Mouse (Mus musculus) gastrocnemius, postnatal 10 days (tissue): ENCODE measurements around the gene Tmc6. TPM values are rescaled to one million over a fixed set of nuclear protein-coding genes. Genes with fewer than 3 reads are reported as not detected.

Experiments
- DNase-seq: peaks from one replicate; pipeline ENCODE4 v3.0.0; 2021; ENCODE audit warnings: mixed read lengths
- total RNA-seq, 2 experiments: library from RNA; stranded (reverse); gene quantifications; 2 replicates each; pipeline ENCODE4 v1.2.3; 2021

Tmc6 gene
- total RNA-seq, 2 experiments from 2014 or later = 17.2 to 20.9 TPM

- DNase-seq = peak; percentile 48
These were observed 32.6 kb downstream of the Tmc6 start for GRCm38 (mm10) chr11:117749414-117749813.

DNA sequence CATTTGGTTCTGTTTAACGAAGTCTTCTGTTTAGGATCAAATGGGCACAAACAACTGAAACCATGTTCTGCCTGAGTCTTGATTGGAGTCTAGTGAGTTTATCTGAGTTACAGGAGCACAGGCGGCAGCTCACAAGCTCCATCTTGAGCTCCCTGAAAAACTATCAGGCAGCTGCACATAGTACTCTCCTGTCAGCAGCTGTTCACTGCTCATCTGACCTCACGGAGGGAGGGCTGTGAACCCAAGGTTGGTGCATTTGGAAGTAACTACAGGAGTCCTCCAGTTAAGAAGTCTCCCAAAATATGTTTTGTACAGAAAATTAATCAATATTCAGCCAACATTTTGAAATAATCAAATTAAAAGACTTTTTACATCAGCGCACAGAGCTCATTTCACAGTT lies 33.4 kb downstream of the Tmc6 start:
- DNase-seq = no peak

GRCm38 (mm10) chr11:117743454-117744030 lies 38.5 kb downstream of the Tmc6 start:
- DNase-seq = no peak

DNA sequence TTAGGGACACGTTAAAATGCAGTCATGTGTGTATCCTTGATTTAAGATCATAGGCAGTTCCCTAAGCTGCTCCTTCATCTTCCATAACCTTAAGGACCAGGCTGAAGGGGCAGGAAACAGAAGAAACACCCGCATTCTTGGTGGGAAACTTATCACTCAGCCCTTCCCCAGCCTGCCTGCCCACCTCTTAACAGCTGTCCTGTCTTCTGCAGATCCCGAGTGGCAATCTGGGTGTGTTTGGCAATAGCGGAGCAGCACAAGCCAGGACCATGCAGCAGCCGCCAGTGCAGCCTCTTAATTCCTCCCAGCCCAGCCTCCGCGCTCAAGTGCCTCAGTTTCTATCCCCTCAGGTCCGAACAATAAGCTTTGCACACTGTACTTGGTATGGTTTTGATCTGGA lies 39.3 kb downstream of the Tmc6 start:
- no peak for DNase-seq

GRCm38 (mm10) chr11:117742243-117742642 lies 39.8 kb downstream of the Tmc6 start:
- DNase-seq = no peak

DNA sequence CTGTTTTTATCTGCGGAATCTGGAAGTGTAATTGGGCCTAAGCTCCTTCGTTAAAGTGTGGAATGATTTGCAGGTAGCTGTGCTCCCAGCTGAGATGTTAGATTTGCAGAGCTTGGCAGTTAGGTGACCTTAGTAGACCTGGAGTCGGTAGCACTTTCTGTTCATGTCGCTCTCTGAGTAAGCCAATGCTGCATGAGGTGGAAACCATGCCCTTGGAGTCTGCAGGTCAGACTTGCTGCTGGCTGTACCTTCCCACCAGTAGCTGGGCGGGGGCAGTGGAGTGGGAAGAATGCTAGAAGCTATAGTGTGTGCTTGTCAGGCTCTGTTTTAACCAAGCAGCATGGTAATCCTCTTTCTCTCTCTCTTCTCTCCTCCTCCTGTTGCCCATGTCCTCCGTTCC lies 40.9 kb downstream of the Tmc6 start:
- no peak for DNase-seq

GRCm38 (mm10) chr11:117738123-117738522 lies 43.9 kb downstream of the Tmc6 start:
- no peak for DNase-seq

GRCm38 (mm10) chr11:117736037-117736689 lies 45.8 kb downstream of the Tmc6 start:
- DNase-seq = no peak

DNA sequence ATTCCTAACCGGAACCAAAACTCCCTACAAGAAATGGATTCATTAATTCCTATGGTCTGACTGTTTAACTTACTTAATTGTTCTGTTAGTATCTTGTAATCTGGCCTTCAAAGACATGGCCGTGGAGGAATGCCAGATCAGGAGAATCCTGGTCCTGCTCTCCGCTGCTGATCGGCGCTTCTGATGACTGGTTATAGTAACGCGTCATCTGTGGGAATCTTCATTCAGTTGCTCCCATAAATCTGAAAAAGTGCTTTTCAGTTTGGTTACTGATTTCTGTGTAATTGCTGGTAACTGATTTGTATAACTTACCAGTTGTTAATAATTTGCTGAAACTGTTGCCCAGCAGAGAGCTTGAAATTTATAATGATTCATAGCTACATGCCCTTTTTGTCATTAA lies 50.5 kb downstream of the Tmc6 start:
- no peak for DNase-seq

- DNase-seq = no peak
These were observed 51.5 kb downstream of the Tmc6 start for GRCm38 (mm10) chr11:117730490-117730838.

DNA sequence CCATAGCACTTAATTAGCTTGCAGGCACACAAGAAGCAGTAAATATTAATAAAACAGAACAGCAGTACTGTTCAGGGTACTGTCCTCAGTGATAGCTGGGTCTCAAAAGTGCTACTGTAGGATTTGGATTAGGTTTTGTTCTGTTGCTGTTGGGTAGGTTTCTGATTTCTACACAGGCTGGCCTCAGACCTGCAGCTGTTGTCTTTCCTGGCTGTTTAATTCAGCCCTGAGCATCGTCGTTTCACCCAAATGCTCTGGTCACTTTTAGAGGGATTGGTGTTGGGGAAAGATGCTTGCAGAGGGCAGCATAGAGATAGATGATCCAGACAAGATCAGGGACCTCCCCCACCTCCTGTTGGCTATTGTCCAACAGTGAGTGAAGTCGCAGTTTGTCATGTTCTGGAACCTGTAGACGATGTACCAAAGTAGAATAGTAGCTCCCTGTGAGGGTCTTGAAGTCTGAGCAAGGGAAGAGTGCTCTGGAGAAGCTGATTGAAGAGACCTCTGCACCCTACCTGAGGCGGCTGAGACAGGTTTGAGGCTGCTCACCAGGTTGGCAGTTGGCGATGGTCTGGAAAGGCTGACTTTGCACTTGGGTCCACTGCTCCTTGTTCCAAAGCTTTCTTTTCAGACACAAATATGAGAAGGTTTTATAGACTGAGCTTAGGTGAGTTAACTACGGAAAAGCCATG lies 52.1 kb downstream of the Tmc6 start:
- no peak for DNase-seq

- DNase-seq = no peak
These were observed 52.7 kb downstream of the Tmc6 start for GRCm38 (mm10) chr11:117729341-117729740.

DNA sequence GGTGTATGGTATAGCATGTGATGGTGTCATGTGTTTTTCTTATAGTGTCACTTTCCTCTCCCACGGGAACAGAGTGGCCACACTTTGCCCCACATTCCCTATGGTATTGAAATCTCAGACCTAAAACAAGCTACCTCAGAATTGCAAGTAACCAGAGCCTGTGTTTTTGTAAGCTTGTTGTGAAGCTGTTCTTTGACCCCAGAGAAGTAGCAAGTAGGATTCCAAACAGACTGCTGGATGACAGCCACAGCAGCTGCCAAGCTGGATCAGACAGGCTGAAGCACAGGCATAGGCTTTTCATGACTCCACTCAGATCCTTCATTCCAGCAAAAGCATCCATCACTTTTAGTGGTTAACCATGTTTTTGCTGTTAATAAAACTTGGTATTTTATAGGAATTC lies 53.2 kb downstream of the Tmc6 start:
- DNase-seq = peak; percentile 58

DNA sequence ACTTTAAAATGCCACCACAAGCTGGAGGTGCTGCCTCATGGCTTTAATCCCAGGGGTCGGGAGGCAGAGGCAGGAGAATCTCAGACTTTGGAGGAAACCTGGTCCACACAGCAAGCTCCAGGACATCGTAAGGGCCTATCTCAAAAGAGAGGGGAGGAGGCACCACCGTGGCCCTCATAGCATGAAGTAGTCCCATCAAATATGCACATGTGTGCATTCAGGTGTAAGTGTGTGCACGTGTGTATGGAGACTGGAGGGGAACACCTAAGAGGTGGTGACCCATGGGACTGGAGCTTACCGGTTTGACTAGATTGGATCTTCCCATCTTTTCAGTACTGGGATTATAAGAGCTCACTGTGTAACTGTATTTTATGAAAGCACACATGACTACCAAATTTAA lies 53.8 kb downstream of the Tmc6 start:
- DNase-seq = no peak

DNA sequence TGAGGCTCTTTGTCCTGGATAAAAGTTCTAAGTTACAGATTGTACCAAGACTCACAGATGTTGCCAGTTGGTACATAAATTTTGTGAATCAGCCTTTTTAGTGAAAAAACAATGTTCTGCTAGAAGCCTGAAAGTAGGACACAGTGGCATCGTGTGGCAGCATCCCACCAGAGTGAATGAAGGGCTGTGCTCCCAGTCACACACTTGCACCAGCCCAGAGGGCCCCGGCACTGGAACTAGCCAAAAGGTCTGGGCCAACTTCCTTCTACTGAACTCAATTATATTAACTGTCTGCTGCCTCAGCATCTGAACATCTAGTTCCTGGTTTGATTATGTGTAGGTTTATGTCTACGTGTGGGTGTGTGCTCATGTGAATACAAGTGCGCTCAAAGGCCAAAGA lies 55.0 kb downstream of the Tmc6 start:
- DNase-seq = no peak

- no peak for DNase-seq
These were observed 57.2 kb downstream of the Tmc6 start for GRCm38 (mm10) chr11:117724604-117725301.

GRCm38 (mm10) chr11:117718838-117719237 lies 63.2 kb downstream of the Tmc6 start:
- no peak for DNase-seq

Other genes with a start within 250 kb of the Tmc6 start
- gene Tnrc6c, start 127.9 kb downstream of the Tmc6 start, total RNA-seq = 10 to 100 TPM; 20.5 to 25.8 TPM
- gene Tmc8, start 122 bp downstream of the Tmc6 start, total RNA-seq = 1 to 10 TPM; 1.2 to 1.7 TPM
- gene 6030468B19Rik, start 15.5 kb upstream of the Tmc6 start, total RNA-seq = not detected
- 1 to 10 TPM; 1.2 to 3.3 TPM for gene Gm20708, start 27.5 kb upstream of the Tmc6 start, total RNA-seq
- 10 to 100 TPM; 90.3 to 95.1 TPM for gene Syngr2, start 27.5 kb upstream of the Tmc6 start, total RNA-seq
- 1 to 10 TPM; 5.1 to 5.3 TPM for gene Afmid, start 43.7 kb upstream of the Tmc6 start, total RNA-seq
- 10 to 100 TPM; 14.3 to 20.5 TPM for gene Tk1, start 43.9 kb upstream of the Tmc6 start, total RNA-seq
- gene Birc5, start 67.1 kb upstream of the Tmc6 start, total RNA-seq = 10 to 100 TPM; 11.4 to 13.2 TPM
- gene Tmem235, start 78.6 kb upstream of the Tmc6 start, total RNA-seq = not detected
- 1 to 10 TPM; 4.7 to 5.6 TPM for gene Tha1, start 91.3 kb upstream of the Tmc6 start, total RNA-seq
- gene Socs3, start 187.8 kb upstream of the Tmc6 start, total RNA-seq = 1 to 10 TPM; 6.2 to 9.8 TPM
- gene Pgs1, start 204.1 kb upstream of the Tmc6 start, total RNA-seq = 10 to 100 TPM; 17.8 to 21.6 TPM